Mouse (Mus musculus) lung, adult 2 months (tissue): ENCODE measurements around the gene Ociad1.
"Not testable (repeated sequence)": the region's sequence is repeated elsewhere in the genome, so short reads cannot be mapped to it uniquely, and the experiment has no call there.

Experiments
- CTCF ChIP-seq: fragments of 200-500 bp; IDR thresholded peaks from 2 replicates; pipeline ENCODE4 v1.5.1; 2011; ENCODE audit warnings: mild to moderate bottlenecking, low read length, control low read depth; ENCODE audit not compliant: insufficient read depth
- POLR2A ChIP-seq: fragments of 200-500 bp; IDR thresholded peaks from 2 replicates; pipeline ENCODE4 v1.6.1; 2011; ENCODE audit warnings: low read depth, mild to moderate bottlenecking, control low read depth, low read length, borderline replicate concordance; ENCODE audit errors: extremely low read depth

DNA sequence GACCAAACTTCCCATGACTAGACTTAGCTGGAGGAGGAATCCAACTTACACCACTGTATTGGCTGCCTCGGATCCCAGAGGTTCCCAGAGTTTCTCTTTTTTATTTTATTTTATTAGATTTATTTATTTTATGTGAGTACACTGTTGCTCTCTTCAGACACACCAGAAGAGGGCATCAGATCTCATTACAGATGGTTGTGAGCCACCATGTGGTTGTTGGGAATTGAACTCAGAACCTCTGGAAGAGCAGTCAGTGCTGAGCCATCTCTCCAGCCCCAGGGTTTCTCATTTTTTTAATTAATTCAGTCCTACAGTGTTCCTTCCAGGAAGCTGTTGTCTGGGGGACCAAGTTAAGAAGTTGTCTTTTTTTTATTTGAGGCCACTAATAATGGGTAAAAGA is 30.1 kb downstream of the Ociad1 start:
- TF ChIP-seq CTCF, POLR2A: not testable (repeated sequence)
